Mouse (Mus musculus): ENCODE measurements around the gene Tnfsf15. TPM values are rescaled to one million over a fixed set of nuclear protein-coding genes. Genes with fewer than 3 reads are reported as not detected.

Tnfsf15 gene
- polyA plus RNA-seq, 1 experiment from 2014 or later, result not detected

GRCm38 (mm10) chr4:63683056-63683455, 61.9 kb downstream of the Tnfsf15 start:
- 84% methylated on average over 11 of the region's 11 CpGs for WGBS
- Histone ChIP-seq H3K27ac (ENCODE audit: low read length) (no peak overlapping the region), H3K36me3 (ENCODE audit: control insufficient read depth, insufficient read depth) (no peaks in the 10 kb centered on the region), H3K9me3 (ENCODE audit: control insufficient read depth, low read length) (no peaks in the 10 kb centered on the region), H3K4me1 (replicated peaks; ENCODE audit: control insufficient read depth, insufficient read depth, low read length) (no peaks in the 10 kb centered on the region; the same call in 1 of the 2 replicates), H3K27me3 (replicated peaks; ENCODE audit: control insufficient read depth, insufficient read depth, low read length) (no peaks in the 10 kb centered on the region), H3K4me3 (replicated peaks; ENCODE audit: low read length) (no peak overlapping the region), H3K9ac (replicated peaks; ENCODE audit: low read depth, low read length) (no peak overlapping the region), H3K4me2 (ENCODE audit: low read length) (no peak overlapping the region)
- ATAC-seq, result no peak

GRCm38 (mm10) chr4:63682441-63682840, 62.5 kb downstream of the Tnfsf15 start:
- Histone ChIP-seq H3K36me3 (ENCODE audit: control insufficient read depth, insufficient read depth) (no peaks in the 10 kb centered on the region), H3K9ac (replicated peaks; ENCODE audit: low read depth, low read length) (no peak overlapping the region), H3K4me3 (replicated peaks; ENCODE audit: low read length) (no peak overlapping the region), H3K27me3 (replicated peaks; ENCODE audit: control insufficient read depth, insufficient read depth, low read length) (no peaks in the 10 kb centered on the region), H3K9me3 (ENCODE audit: control insufficient read depth, low read length) (no peaks in the 10 kb centered on the region), H3K27ac (ENCODE audit: low read length) (no peak overlapping the region), H3K4me1 (replicated peaks; ENCODE audit: control insufficient read depth, insufficient read depth, low read length) (no peaks in the 10 kb centered on the region; the same call in 1 of the 2 replicates), H3K4me2 (ENCODE audit: low read length) (no peak overlapping the region)
- no peak for ATAC-seq
- WGBS, result 87% methylated on average over 2 of the region's 2 CpGs

DNA sequence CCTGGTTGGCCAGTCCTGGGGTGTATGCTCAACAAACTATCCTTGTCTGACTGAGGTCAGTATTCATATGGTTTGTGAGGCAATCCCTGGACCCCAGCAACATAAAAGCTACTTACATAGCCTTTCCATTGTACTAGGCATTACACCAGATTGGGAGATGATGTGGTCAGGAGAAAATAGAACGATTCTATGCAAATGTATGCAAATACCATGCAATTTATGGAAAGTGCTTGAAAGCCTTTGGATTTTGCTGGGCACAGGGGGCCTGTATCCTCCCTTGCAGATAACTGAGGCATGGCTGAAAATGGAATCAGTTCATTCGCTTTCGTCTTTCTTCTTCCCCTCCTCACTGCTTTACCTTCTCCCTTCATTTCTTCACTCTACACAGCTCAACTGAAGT, 63.4 kb downstream of the Tnfsf15 start:
- Histone ChIP-seq H3K36me3 (ENCODE audit: control insufficient read depth, insufficient read depth) (no peaks in the 10 kb centered on the region), H3K9me3 (ENCODE audit: control insufficient read depth, low read length) (no peaks in the 10 kb centered on the region), H3K4me1 (replicated peaks; ENCODE audit: control insufficient read depth, insufficient read depth, low read length) (no peaks in the 10 kb centered on the region; the same call in 1 of the 2 replicates), H3K27ac (ENCODE audit: low read length) (no peak overlapping the region), H3K27me3 (replicated peaks; ENCODE audit: control insufficient read depth, insufficient read depth, low read length) (no peaks in the 10 kb centered on the region), H3K9ac (replicated peaks; ENCODE audit: low read depth, low read length) (no peak overlapping the region), H3K4me2 (ENCODE audit: low read length) (no peak overlapping the region), H3K4me3 (replicated peaks; ENCODE audit: low read length) (no peak overlapping the region)
- no peak for ATAC-seq
- WGBS, result 75% methylated on average over 3 of the region's 3 CpGs

Other genes with a start within 250 kb of the Tnfsf15 start
- 5.1 and 6.4 TPM in 2 replicates for gene Whrn, start 249.1 kb downstream of the Tnfsf15 start, polyA plus RNA-seq (2015; fragmentation: Nextera tagmentation; extraction: Ambion mirVana)
- gene Atp6v1g1, start 200.3 kb downstream of the Tnfsf15 start, polyA plus RNA-seq (2015; fragmentation: Nextera tagmentation; extraction: Ambion mirVana), result 427 and 436 TPM in 2 replicates
- 4.8 and 6.0 TPM in 2 replicates for gene Tmem268, start 186.3 kb downstream of the Tnfsf15 start, polyA plus RNA-seq (2015; fragmentation: Nextera tagmentation; extraction: Ambion mirVana)
- gene Gm11213, start 139.9 kb downstream of the Tnfsf15 start, polyA plus RNA-seq (2015; fragmentation: Nextera tagmentation; extraction: Ambion mirVana), result not detected in 2 replicates
- gene Tex48, start 122.7 kb downstream of the Tnfsf15 start, polyA plus RNA-seq (2015; fragmentation: Nextera tagmentation; extraction: Ambion mirVana), result not detected in 2 replicates
- not detected in 2 replicates for gene Gm11214, start 81.7 kb downstream of the Tnfsf15 start, polyA plus RNA-seq (2015; fragmentation: Nextera tagmentation; extraction: Ambion mirVana)
- 0.10 and 0.18 TPM in 2 replicates for gene Tnfsf8, start 116.2 kb upstream of the Tnfsf15 start, polyA plus RNA-seq (2015; fragmentation: Nextera tagmentation; extraction: Ambion mirVana)